Mouse (Mus musculus): ENCODE data around the gene Sdc1. TPM values are rescaled to one million over a fixed set of nuclear protein-coding genes. Genes with fewer than 3 reads are reported as not detected.

Gene Sdc1
- polyA plus RNA-seq (2014; fragmentation: Nextera tagmentation; extraction: Ambion mirVana): 67.9 and 73.8 TPM in 2 replicates

GRCm38 (mm10) chr12:8770946-8771843, at the start of gene Sdc1:
Sdc1 (plus strand) TSS chr12:8771323.
- DNase-seq (ENCODE audit: low spot score, missing footprints) (peak; percentile 98), ATAC-seq (ENCODE audit: low FRiP score) (peak; percentile 86)
- Histone ChIP-seq H3K9me3 (ENCODE audit: control insufficient read depth, low read length) (no peaks in the 10 kb centered on the region), H3K27me3 (ENCODE audit: control insufficient read depth, insufficient read depth, low read length) (no peaks in the 10 kb centered on the region), H3K4me3 (ENCODE audit: low read depth, low read length) (peak within 1 kb of the TSS; percentile 71), H3K27ac (ENCODE audit: low read depth, low read length) (peak within 1 kb of the TSS; percentile 60), H3K4me1 (ENCODE audit: control insufficient read depth, insufficient read depth, low read length) (peaks cover 15% of the 10 kb centered on the region), H3K36me3 (ENCODE audit: control insufficient read depth, insufficient read depth, low read length) (no peaks in the 10 kb centered on the region), H3K9ac (ENCODE audit: low read length) (peak within 1 kb of the TSS; percentile 94), H3K4me2 (peak within 1 kb of the TSS; percentile 90)
- under 1% methylated on average over 62 of the region's 67 CpGs for WGBS

- Histone ChIP-seq H3K4me3 (ENCODE audit: low read depth, low read length) (no peak overlapping the region), H3K27ac (ENCODE audit: low read depth, low read length) (no peak overlapping the region), H3K36me3 (ENCODE audit: control insufficient read depth, insufficient read depth, low read length) (peaks cover 7% of the 10 kb centered on the region; the same call in 1 of the 2 replicates), H3K4me2 (no peak overlapping the region), H3K9me3 (ENCODE audit: control insufficient read depth, low read length) (no peaks in the 10 kb centered on the region), H3K9ac (ENCODE audit: low read length) (no peak overlapping the region), H3K4me1 (ENCODE audit: control insufficient read depth, insufficient read depth, low read length) (no peaks in the 10 kb centered on the region), H3K27me3 (ENCODE audit: control insufficient read depth, insufficient read depth, low read length) (no peaks in the 10 kb centered on the region)
- 81% methylated on average over 1 of the region's 1 CpGs for WGBS
- no peak for ATAC-seq (ENCODE audit: low FRiP score)
- DNase-seq (ENCODE audit: low spot score, missing footprints): no peak
Measured at GRCm38 (mm10) chr12:8726890-8727289, 44.2 kb upstream of the Sdc1 start.

GRCm38 (mm10) chr12:8728739-8729138, 42.4 kb upstream of the Sdc1 start:
- peaks cover 3% of the 10 kb centered on the region; the same call in 1 of the 2 replicates for H3K36me3 ChIP-seq (ENCODE audit: control insufficient read depth, insufficient read depth, low read length)
- no peak overlapping the region for H3K9ac ChIP-seq (ENCODE audit: low read length)
- DNase-seq (ENCODE audit: low spot score, missing footprints) (no peak), ATAC-seq (ENCODE audit: low FRiP score) (no peak)
- no peaks in the 10 kb centered on the region for H3K27me3 ChIP-seq (ENCODE audit: control insufficient read depth, insufficient read depth, low read length)
- H3K4me2 ChIP-seq: no peak overlapping the region
- no peak overlapping the region for H3K4me3 ChIP-seq (ENCODE audit: low read depth, low read length)
- H3K27ac ChIP-seq (ENCODE audit: low read depth, low read length): no peak overlapping the region
- no peaks in the 10 kb centered on the region for H3K4me1 ChIP-seq (ENCODE audit: control insufficient read depth, insufficient read depth, low read length)
- 92% methylated on average over 2 of the region's 2 CpGs for WGBS
- no peaks in the 10 kb centered on the region for H3K9me3 ChIP-seq (ENCODE audit: control insufficient read depth, low read length)

- WGBS: 95% methylated on average over 2 of the region's 2 CpGs
- Histone ChIP-seq H3K9me3 (ENCODE audit: control insufficient read depth, low read length) (no peaks in the 10 kb centered on the region), H3K27me3 (ENCODE audit: control insufficient read depth, insufficient read depth, low read length) (no peaks in the 10 kb centered on the region)
Measured at GRCm38 (mm10) chr12:8753654-8754053, 17.5 kb upstream of the Sdc1 start.

GRCm38 (mm10) chr12:8754116-8754515, 17.0 kb upstream of the Sdc1 start:
- Histone ChIP-seq H3K27ac (ENCODE audit: low read depth, low read length) (no peak overlapping the region), H3K9ac (ENCODE audit: low read length) (no peak overlapping the region), H3K9me3 (ENCODE audit: control insufficient read depth, low read length) (no peaks in the 10 kb centered on the region), H3K4me2 (no peak overlapping the region), H3K36me3 (ENCODE audit: control insufficient read depth, insufficient read depth, low read length) (peaks cover 10% of the 10 kb centered on the region), H3K4me1 (ENCODE audit: control insufficient read depth, insufficient read depth, low read length) (no peaks in the 10 kb centered on the region), H3K27me3 (ENCODE audit: control insufficient read depth, insufficient read depth, low read length) (no peaks in the 10 kb centered on the region), H3K4me3 (ENCODE audit: low read depth, low read length) (no peak overlapping the region)
- ATAC-seq (ENCODE audit: low FRiP score): no peak
- WGBS: 90% methylated on average over 4 of the region's 4 CpGs
- no peak for DNase-seq (ENCODE audit: low spot score, missing footprints)

More at GRCm38 (mm10) chr12:8753654-8754053, 17.5 kb upstream of the Sdc1 start:
- ATAC-seq (ENCODE audit: low FRiP score): no peak
- Histone ChIP-seq H3K9ac (ENCODE audit: low read length) (no peak overlapping the region), H3K4me1 (ENCODE audit: control insufficient read depth, insufficient read depth, low read length) (no peaks in the 10 kb centered on the region), H3K27ac (ENCODE audit: low read depth, low read length) (no peak overlapping the region), H3K4me2 (no peak overlapping the region), H3K36me3 (ENCODE audit: control insufficient read depth, insufficient read depth, low read length) (peaks cover 10% of the 10 kb centered on the region), H3K4me3 (ENCODE audit: low read depth, low read length) (no peak overlapping the region)
- no peak for DNase-seq (ENCODE audit: low spot score, missing footprints)

GRCm38 (mm10) chr12:8758029-8758428, 13.1 kb upstream of the Sdc1 start:
- H3K4me2 ChIP-seq: no peak overlapping the region
- 97% methylated on average over 3 of the region's 3 CpGs for WGBS
- H3K4me1 ChIP-seq (ENCODE audit: control insufficient read depth, insufficient read depth, low read length): no peaks in the 10 kb centered on the region
- H3K9me3 ChIP-seq (ENCODE audit: control insufficient read depth, low read length): no peaks in the 10 kb centered on the region
- H3K4me3 ChIP-seq (ENCODE audit: low read depth, low read length): no peak overlapping the region
- no peaks in the 10 kb centered on the region for H3K27me3 ChIP-seq (ENCODE audit: control insufficient read depth, insufficient read depth, low read length)
- no peak overlapping the region for H3K9ac ChIP-seq (ENCODE audit: low read length)
- DNase-seq (ENCODE audit: low spot score, missing footprints) (no peak), ATAC-seq (ENCODE audit: low FRiP score) (no peak)
- no peak overlapping the region for H3K27ac ChIP-seq (ENCODE audit: low read depth, low read length)
- H3K36me3 ChIP-seq (ENCODE audit: control insufficient read depth, insufficient read depth, low read length): peaks cover 8% of the 10 kb centered on the region

- H3K4me2 ChIP-seq: no peak overlapping the region
- WGBS: 84% methylated on average over 4 of the region's 4 CpGs
Measured at GRCm38 (mm10) chr12:8759115-8759514, 12.0 kb upstream of the Sdc1 start.

GRCm38 (mm10) chr12:8759779-8760178, 11.3 kb upstream of the Sdc1 start:
- Histone ChIP-seq H3K36me3 (ENCODE audit: control insufficient read depth, insufficient read depth, low read length) (peaks cover 4% of the 10 kb centered on the region; the same call in 1 of the 2 replicates), H3K27me3 (ENCODE audit: control insufficient read depth, insufficient read depth, low read length) (no peaks in the 10 kb centered on the region), H3K9ac (ENCODE audit: low read length) (no peak overlapping the region), H3K4me1 (ENCODE audit: control insufficient read depth, insufficient read depth, low read length) (no peaks in the 10 kb centered on the region), H3K4me3 (ENCODE audit: low read depth, low read length) (no peak overlapping the region), H3K27ac (ENCODE audit: low read depth, low read length) (no peak overlapping the region), H3K4me2 (no peak overlapping the region), H3K9me3 (ENCODE audit: control insufficient read depth, low read length) (no peaks in the 10 kb centered on the region)
- WGBS: 74% methylated on average over 6 of the region's 6 CpGs
- DNase-seq (ENCODE audit: low spot score, missing footprints) (no peak), ATAC-seq (ENCODE audit: low FRiP score) (no peak)

More at GRCm38 (mm10) chr12:8759115-8759514, 12.0 kb upstream of the Sdc1 start:
- Histone ChIP-seq H3K9ac (ENCODE audit: low read length) (no peak overlapping the region), H3K36me3 (ENCODE audit: control insufficient read depth, insufficient read depth, low read length) (peaks cover 8% of the 10 kb centered on the region; the same call in 1 of the 2 replicates), H3K27ac (ENCODE audit: low read depth, low read length) (no peak overlapping the region), H3K4me1 (ENCODE audit: control insufficient read depth, insufficient read depth, low read length) (no peaks in the 10 kb centered on the region), H3K9me3 (ENCODE audit: control insufficient read depth, low read length) (no peaks in the 10 kb centered on the region), H3K27me3 (ENCODE audit: control insufficient read depth, insufficient read depth, low read length) (no peaks in the 10 kb centered on the region), H3K4me3 (ENCODE audit: low read depth, low read length) (no peak overlapping the region)
- no peak for ATAC-seq (ENCODE audit: low FRiP score)
- no peak for DNase-seq (ENCODE audit: low spot score, missing footprints)

- H3K4me2 ChIP-seq: no peak overlapping the region
- H3K36me3 ChIP-seq (ENCODE audit: control insufficient read depth, insufficient read depth, low read length): peaks cover 4% of the 10 kb centered on the region; the same call in 1 of the 2 replicates
- ATAC-seq (ENCODE audit: low FRiP score) (no peak), DNase-seq (ENCODE audit: low spot score, missing footprints) (no peak)
- no peaks in the 10 kb centered on the region for H3K4me1 ChIP-seq (ENCODE audit: control insufficient read depth, insufficient read depth, low read length)
- H3K27ac ChIP-seq (ENCODE audit: low read depth, low read length): no peak overlapping the region
- WGBS: 88% methylated on average over 6 of the region's 6 CpGs
- H3K4me3 ChIP-seq (ENCODE audit: low read depth, low read length): no peak overlapping the region
- no peaks in the 10 kb centered on the region for H3K27me3 ChIP-seq (ENCODE audit: control insufficient read depth, insufficient read depth, low read length)
- no peaks in the 10 kb centered on the region for H3K9me3 ChIP-seq (ENCODE audit: control insufficient read depth, low read length)
- no peak overlapping the region for H3K9ac ChIP-seq (ENCODE audit: low read length)
Measured at GRCm38 (mm10) chr12:8760561-8760960, 10.6 kb upstream of the Sdc1 start.

Measured in midbrain, embryonic 11.5 days (tissue).